8 mouse cellular contexts compared by ENCODE assay signal in genomic region chr19:43752489-43753225, GRCm38 (mm10). TPM values are rescaled to one million over a fixed set of nuclear protein-coding genes. Genes with fewer than 3 reads are reported as not detected.
A peak's percentile ranks its signal among the peaks of the same experiment; 100 is the strongest.
DNase-seq lines count a peak whose midpoint lies in the region; ATAC-seq lines count a peak whose summit lies in the region.

Gene Cutc, plus strand, starts transcription at chr19:43752996.
Gene Cox15, minus strand, starts transcription at chr19:43753000.

- H3K4me2 ChIP-seq in hindbrain, embryonic 16.5 days (ENCODE audit: low read length), result peak within 1 kb of the TSS; percentile 55

- ATAC-seq in hindbrain, embryonic 16.5 days, result peak; percentile 95

- under 1% methylated on average over 62 of the region's 62 CpGs for WGBS in hindbrain, embryonic 16.5 days
- WGBS in macrophage (ENCODE audit: missing documents), result under 1% methylated on average over 62 of the region's 62 CpGs

- peak within 1 kb of the TSS; percentile 96 for H3K27ac ChIP-seq in hindbrain, embryonic 16.5 days (ENCODE audit: low read depth, low read length)
- H3K27ac ChIP-seq in macrophage, result peak within 1 kb of the TSS; percentile 95

- peak; percentile 97 for DNase-seq in WW6 (ENCODE audit: low read depth, low spot score)
- DNase-seq in cerebellum, postnatal 4 days (ENCODE audit: low spot score in 2 of 2), result peak; percentile 93 to 98
- DNase-seq in gastrocnemius, adult 18-20 months (ENCODE audit: low spot score), result peak; percentile 97
- peak; percentile 96 to 99 for DNase-seq in left cerebral cortex, adult 18-20 months (ENCODE audit: low spot score in 2 of 2)
- peak; percentile 97 for DNase-seq in right cerebral cortex, adult 18-20 months
- peak; percentile 82 for DNase-seq in urinary bladder, postnatal 10 days (ENCODE audit: low spot score)

- H3K4me1 ChIP-seq in hindbrain, embryonic 16.5 days (ENCODE audit: control insufficient read depth, insufficient read depth, low read depth, low read length), result peaks cover 6% of the 10 kb centered on the region

- peak within 1 kb of the TSS; percentile 78 for H3K4me3 ChIP-seq in hindbrain, embryonic 16.5 days (ENCODE audit: low read length)
- peak within 1 kb of the TSS; percentile 62 for H3K4me3 ChIP-seq in macrophage (ENCODE audit: inconsistent target)

- H3K27me3 ChIP-seq in hindbrain, embryonic 16.5 days (replicated peaks; ENCODE audit: control insufficient read depth, insufficient read depth, low read length), result no peaks in the 10 kb centered on the region

- no peaks in the 10 kb centered on the region for H3K9me3 ChIP-seq in hindbrain, embryonic 16.5 days (ENCODE audit: control insufficient read depth, low read length)

- H3K36me3 ChIP-seq in hindbrain, embryonic 16.5 days (ENCODE audit: control insufficient read depth, insufficient read depth, low read length), result peaks cover 2% of the 10 kb centered on the region; the same call in 1 of the 2 replicates
- peaks cover 21% of the 10 kb centered on the region for H3K36me3 ChIP-seq in macrophage (ENCODE audit: inconsistent target)

- H3K9ac ChIP-seq in hindbrain, embryonic 16.5 days (ENCODE audit: low read depth, low read length), result peak within 1 kb of the TSS; percentile 83

- peaks cover 18% of the 10 kb centered on the region for H3K79me2 ChIP-seq in macrophage (ENCODE audit: inconsistent target)

RNA-seq across cellular contexts. Expression of gene Cutc, which starts in this region (rescaled TPM):
- total RNA-seq in gastrocnemius, adult 18-20 months (2021), result 10 to 100 TPM; 17.8 to 18.1 TPM
- polyA plus RNA-seq in hindbrain, embryonic 16.5 days (2015; fragmentation: Nextera tagmentation; extraction: Ambion mirVana), result 7.3 and 7.7 TPM in 2 replicates
- total RNA-seq in left cerebral cortex, adult 18-20 months (2021), result 1 to 10 TPM; 5.1 to 6.7 TPM
- 10 to 100 TPM in 11 of 26 experiments, 1 to 10 TPM in 15; 2.7 to 23.5 (median 9.5) TPM for total RNA-seq in macrophage (2018; cell fraction: chromatin; rRNA removed)
- 10 to 100 TPM; 12.9 to 28.2 (median 20.6) TPM for total RNA-seq in macrophage (2018; cell fraction: cytosol; rRNA removed)
- 10 to 100 TPM in 15 of 26 experiments, 1 to 10 TPM in 11; 5.2 to 18.8 (median 10.9) TPM for total RNA-seq in macrophage (2018; cell fraction: nucleus; rRNA removed)
- polyA plus RNA-seq in macrophage (2018), result 15.4 to 18.3 TPM (median 16.2 TPM) in 3 replicates

RNA-seq across cellular contexts. Expression of gene Cox15, which starts in this region (rescaled TPM):
- total RNA-seq in gastrocnemius, adult 18-20 months (2021), result 10 to 100 TPM; 13.0 to 16.6 TPM
- 11.8 and 13.2 TPM in 2 replicates for polyA plus RNA-seq in hindbrain, embryonic 16.5 days (2015; fragmentation: Nextera tagmentation; extraction: Ambion mirVana)
- total RNA-seq in left cerebral cortex, adult 18-20 months (2021), result 10 to 100 TPM; 14.9 to 17.8 TPM
- total RNA-seq in macrophage (2018; cell fraction: chromatin; rRNA removed), result 10 to 100 TPM in 20 of 26 experiments, 1 to 10 TPM in 6; 2.3 to 27.7 (median 16.0) TPM
- total RNA-seq in macrophage (2018; cell fraction: cytosol; rRNA removed), result 10 to 100 TPM; 11.0 to 21.2 (median 18.0) TPM
- total RNA-seq in macrophage (2018; cell fraction: nucleus; rRNA removed), result 10 to 100 TPM in 21 of 26 experiments, 1 to 10 TPM in 5; 6.3 to 24.0 (median 16.4) TPM
- 14.3 to 15.8 TPM (median 15.3 TPM) in 3 replicates for polyA plus RNA-seq in macrophage (2018)

Comparison
In these comparisons a context has a peak if more than half of its experiments do, and no peak if none do; other contexts are left out.
1. Peak in every context shown above with its lines: DNase-seq, ATAC-seq, H3K4me3 ChIP-seq and H3K27ac ChIP-seq.